26 mouse cellular contexts compared by ENCODE assay signal in genomic region chr14:18601927-18602326, GRCm38 (mm10).
"Had no signal": no experiment of that assay in that cellular context is flagged by ENCODE, and none has a peak within 500 bp of the region (broad histone marks: within the 10 kb centered on the region; RNA-seq: fewer than 3 reads in every experiment).

No protein-coding gene starts in this region.

- H3K27me3 ChIP-seq: heart, embryonic 12.5 days; hindbrain, embryonic 12.5 days; kidney, embryonic 15.5 days; limb, embryonic 13.5 days; limb, embryonic 15.5 days; liver, embryonic 12.5 days had no signal

- H3K9ac ChIP-seq: heart, embryonic 12.5 days; hindbrain, embryonic 12.5 days; hindbrain, embryonic 14.5 days; kidney, embryonic 15.5 days; limb, embryonic 13.5 days; limb, embryonic 15.5 days; liver, embryonic 12.5 days; liver, embryonic 14.5 days had no signal

- H3K4me1 ChIP-seq: heart, embryonic 10.5 days; hindbrain, embryonic 10.5 days; hindbrain, embryonic 12.5 days; kidney, embryonic 15.5 days; limb, embryonic 13.5 days; limb, embryonic 15.5 days; liver, embryonic 12.5 days had no signal

- H3K4me3 ChIP-seq: gastrocnemius, adult 2 months; heart, embryonic 10.5 days; heart, embryonic 12.5 days; hindbrain, embryonic 10.5 days; hindbrain, embryonic 12.5 days; kidney, embryonic 15.5 days; limb, embryonic 13.5 days; limb, embryonic 15.5 days; liver, embryonic 12.5 days had no signal

- H3K36me3 ChIP-seq: heart, embryonic 10.5 days; hindbrain, embryonic 12.5 days; kidney, embryonic 15.5 days; limb, embryonic 15.5 days; liver, embryonic 12.5 days had no signal

- H3K9me3 ChIP-seq: heart, embryonic 10.5 days; heart, embryonic 12.5 days; hindbrain, embryonic 10.5 days; hindbrain, embryonic 12.5 days; kidney, embryonic 15.5 days; limb, embryonic 13.5 days; limb, embryonic 15.5 days; liver, embryonic 12.5 days had no signal

- ATAC-seq: hindbrain, embryonic 16.5 days; liver, embryonic 12.5 days had no signal

- H3K27ac ChIP-seq: gastrocnemius, adult 2 months; heart, embryonic 10.5 days; hindbrain, embryonic 10.5 days; hindbrain, embryonic 12.5 days; hindbrain, embryonic 14.5 days; kidney, embryonic 15.5 days; kidney, postnatal 0 days; limb, embryonic 13.5 days; limb, embryonic 15.5 days; liver, embryonic 12.5 days; liver, embryonic 14.5 days had no signal

- H3K4me2 ChIP-seq: heart, embryonic 12.5 days; hindbrain, embryonic 12.5 days; hindbrain, embryonic 14.5 days; kidney, embryonic 15.5 days; limb, embryonic 13.5 days; limb, embryonic 15.5 days; liver, embryonic 12.5 days had no signal

- DNase-seq: gastrocnemius, adult 2 months; gastrocnemius, postnatal 10 days; gastrocnemius, postnatal 25 days; heart, adult 18-20 months; heart, postnatal 10 days; heart, postnatal 4 days; kidney, adult 11 months; kidney, adult 2 months; kidney, adult 9 months; kidney, postnatal 14 days; kidney, postnatal 36 days; layer of hippocampus, adult 9-11 months; layer of hippocampus, postnatal 36 days; left cerebral cortex, postnatal 4 days had no signal
